Mouse (Mus musculus): ENCODE measurements around the gene Gm33815.
"Not testable (repeated sequence)": the region's sequence is repeated elsewhere in the genome, so short reads cannot be mapped to it uniquely, and the experiment has no call there.

The Gm33815 gene

GRCm38 (mm10) chrY:69320832-69321231 lies at the start of gene Gm33815:
Gene Gm33815, plus strand, starts transcription at chrY:69321132.
- not testable (repeated sequence) for DNase-seq (ENCODE audit: low read depth in 1 of 2, low spot score in 2 of 2)

All from monocyte, adult 2 months (primary cell).